Mouse (Mus musculus): ENCODE measurements at regions not wholly inside any gene's neighbourhood (a gene's known extent, or its start where the extent isn't known, plus 50 kb on each side); places are given as distances from the start of the nearest gene placed in this dataset.

- no peaks in the 10 kb centered on the region for H3K27me3 ChIP-seq (replicated peaks; ENCODE audit: control insufficient read depth, insufficient read depth, low read length)
Measured at GRCm38 (mm10) chr1:137620672-137621071, 554.8 kb downstream of the Ptprc start.

DNA sequence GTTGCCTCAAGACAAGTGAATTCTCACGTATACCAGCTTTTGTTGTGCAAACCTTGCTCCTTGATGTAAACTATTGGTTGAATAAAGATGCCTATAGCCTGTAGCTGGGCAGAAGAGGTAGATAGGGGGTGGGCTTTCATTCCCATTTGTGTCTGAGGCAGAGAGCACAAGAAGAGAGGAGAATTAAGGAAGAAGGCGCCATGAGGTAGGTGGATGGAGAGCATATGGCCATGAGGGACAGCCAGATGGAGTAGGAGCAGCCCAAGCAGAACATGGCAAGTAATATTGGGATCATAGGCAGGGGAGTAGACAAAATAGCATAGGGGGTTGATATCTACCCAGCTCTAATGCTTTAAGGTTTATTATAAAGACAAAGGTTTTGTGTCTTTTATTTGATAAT is 557.3 kb downstream of the Ptprc start:
- no peak for ATAC-seq

More at GRCm38 (mm10) chr1:137620672-137621071, 554.8 kb downstream of the Ptprc start:
- no peak for ATAC-seq
- no peaks in the 10 kb centered on the region for H3K36me3 ChIP-seq (ENCODE audit: control insufficient read depth, insufficient read depth, low read length)
- H3K4me2 ChIP-seq (ENCODE audit: low read depth, low read length): no peak overlapping the region
- no peaks in the 10 kb centered on the region for H3K9me3 ChIP-seq (ENCODE audit: control insufficient read depth, low read length)
- no peak overlapping the region for H3K4me3 ChIP-seq (ENCODE audit: low read length)
- WGBS: 72% methylated on average over 5 of the region's 5 CpGs
- no peaks in the 10 kb centered on the region for H3K4me1 ChIP-seq (ENCODE audit: control insufficient read depth, insufficient read depth, low read length)
- H3K27ac ChIP-seq (ENCODE audit: low read length): no peak overlapping the region
- no peak overlapping the region for H3K9ac ChIP-seq (ENCODE audit: low read depth, low read length)

DNA sequence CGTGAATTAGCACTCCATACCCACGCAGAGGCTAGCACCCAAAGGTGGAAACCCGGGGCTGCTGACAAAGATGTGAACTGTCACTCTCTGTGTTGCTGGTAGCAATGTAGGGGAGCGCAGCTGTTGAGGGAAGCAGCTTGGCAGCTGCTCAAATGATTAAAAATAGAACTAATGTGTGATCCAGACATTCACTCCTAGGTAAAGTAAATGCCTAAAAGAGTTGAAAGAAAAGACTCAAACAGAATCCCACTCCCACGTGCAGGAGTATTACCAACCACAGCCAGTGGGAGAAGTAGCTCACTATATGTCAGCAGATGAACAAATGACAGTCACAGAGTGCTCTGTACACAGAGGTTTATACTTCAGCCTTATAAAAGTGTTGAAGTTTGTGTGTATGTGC is 558.0 kb downstream of the Ptprc start:
- ATAC-seq: no peak
- no peaks in the 10 kb centered on the region for H3K27me3 ChIP-seq (replicated peaks; ENCODE audit: control insufficient read depth, insufficient read depth, low read length)
- H3K36me3 ChIP-seq (ENCODE audit: control insufficient read depth, insufficient read depth, low read length): no peaks in the 10 kb centered on the region
- WGBS: 68% methylated on average over 5 of the region's 5 CpGs
- H3K4me1 ChIP-seq (ENCODE audit: control insufficient read depth, insufficient read depth, low read length): no peaks in the 10 kb centered on the region
- no peak overlapping the region for H3K4me2 ChIP-seq (ENCODE audit: low read depth, low read length)
- no peaks in the 10 kb centered on the region for H3K9me3 ChIP-seq (ENCODE audit: control insufficient read depth, low read length)
- no peak overlapping the region for H3K4me3 ChIP-seq (ENCODE audit: low read length)
- H3K27ac ChIP-seq (ENCODE audit: low read length): no peak overlapping the region
- no peak overlapping the region for H3K9ac ChIP-seq (ENCODE audit: low read depth, low read length)

More for the DNA sequence above, 557.3 kb downstream of the Ptprc start:
- WGBS: 84% methylated on average over 2 of the region's 2 CpGs
- H3K9ac ChIP-seq (ENCODE audit: low read depth, low read length): no peak overlapping the region
- no peak overlapping the region for H3K4me2 ChIP-seq (ENCODE audit: low read depth, low read length)
- H3K27me3 ChIP-seq (replicated peaks; ENCODE audit: control insufficient read depth, insufficient read depth, low read length): no peaks in the 10 kb centered on the region
- no peaks in the 10 kb centered on the region for H3K4me1 ChIP-seq (ENCODE audit: control insufficient read depth, insufficient read depth, low read length)
- H3K27ac ChIP-seq (ENCODE audit: low read length): no peak overlapping the region
- no peaks in the 10 kb centered on the region for H3K9me3 ChIP-seq (ENCODE audit: control insufficient read depth, low read length)
- H3K4me3 ChIP-seq (ENCODE audit: low read length): no peak overlapping the region
- H3K36me3 ChIP-seq (ENCODE audit: control insufficient read depth, insufficient read depth, low read length): no peaks in the 10 kb centered on the region

- Histone ChIP-seq H3K27ac (ENCODE audit: low read length) (no peak overlapping the region), H3K4me2 (ENCODE audit: low read depth, low read length) (no peak overlapping the region), H3K4me1 (ENCODE audit: control insufficient read depth, insufficient read depth, low read length) (no peaks in the 10 kb centered on the region), H3K9ac (ENCODE audit: low read depth, low read length) (no peak overlapping the region), H3K27me3 (replicated peaks; ENCODE audit: control insufficient read depth, insufficient read depth, low read length) (no peaks in the 10 kb centered on the region), H3K36me3 (ENCODE audit: control insufficient read depth, insufficient read depth, low read length) (no peaks in the 10 kb centered on the region), H3K4me3 (ENCODE audit: low read length) (no peak overlapping the region), H3K9me3 (ENCODE audit: control insufficient read depth, low read length) (no peaks in the 10 kb centered on the region)
- ATAC-seq: no peak
- 91% methylated on average over 1 of the region's 1 CpGs for WGBS
Measured at GRCm38 (mm10) chr1:137606716-137607115, 568.8 kb downstream of the Ptprc start.

- H3K9ac ChIP-seq (ENCODE audit: low read depth, low read length): no peak overlapping the region
- H3K27me3 ChIP-seq (replicated peaks; ENCODE audit: control insufficient read depth, insufficient read depth, low read length): no peaks in the 10 kb centered on the region
- no peak overlapping the region for H3K4me3 ChIP-seq (ENCODE audit: low read length)
- WGBS: 61% methylated on average over 11 of the region's 11 CpGs
- H3K4me2 ChIP-seq (ENCODE audit: low read depth, low read length): no peak overlapping the region
- no peak for ATAC-seq
- H3K9me3 ChIP-seq (ENCODE audit: control insufficient read depth, low read length): no peaks in the 10 kb centered on the region
- H3K27ac ChIP-seq (ENCODE audit: low read length): no peak overlapping the region
- no peaks in the 10 kb centered on the region for H3K4me1 ChIP-seq (ENCODE audit: control insufficient read depth, insufficient read depth, low read length)
- no peaks in the 10 kb centered on the region for H3K36me3 ChIP-seq (ENCODE audit: control insufficient read depth, insufficient read depth, low read length)
Measured at GRCm38 (mm10) chr1:137605890-137606663, 569.4 kb downstream of the Ptprc start.

GRCm38 (mm10) chr1:137593732-137594131 is 581.8 kb downstream of the Ptprc start:
- no peaks in the 10 kb centered on the region for H3K27me3 ChIP-seq (replicated peaks; ENCODE audit: control insufficient read depth, insufficient read depth, low read length)
- no peak overlapping the region for H3K4me3 ChIP-seq (ENCODE audit: low read length)
- no peaks in the 10 kb centered on the region for H3K9me3 ChIP-seq (ENCODE audit: control insufficient read depth, low read length)
- no peak overlapping the region for H3K4me2 ChIP-seq (ENCODE audit: low read depth, low read length)
- H3K4me1 ChIP-seq (ENCODE audit: control insufficient read depth, insufficient read depth, low read length): no peaks in the 10 kb centered on the region
- WGBS: 89% methylated on average over 7 of the region's 7 CpGs
- no peaks in the 10 kb centered on the region for H3K36me3 ChIP-seq (ENCODE audit: control insufficient read depth, insufficient read depth, low read length)
- no peak for ATAC-seq
- H3K27ac ChIP-seq (ENCODE audit: low read length): no peak overlapping the region
- no peak overlapping the region for H3K9ac ChIP-seq (ENCODE audit: low read depth, low read length)

- no peak overlapping the region for H3K9ac ChIP-seq (ENCODE audit: low read depth, low read length)
Measured at GRCm38 (mm10) chr1:137591891-137592290, 583.6 kb downstream of the Ptprc start.

GRCm38 (mm10) chr1:137591295-137591694 is 584.2 kb downstream of the Ptprc start:
- Histone ChIP-seq H3K27me3 (replicated peaks; ENCODE audit: control insufficient read depth, insufficient read depth, low read length) (no peaks in the 10 kb centered on the region), H3K27ac (ENCODE audit: low read length) (no peak overlapping the region), H3K9ac (ENCODE audit: low read depth, low read length) (no peak overlapping the region), H3K4me3 (ENCODE audit: low read length) (no peak overlapping the region), H3K4me2 (ENCODE audit: low read depth, low read length) (no peak overlapping the region), H3K36me3 (ENCODE audit: control insufficient read depth, insufficient read depth, low read length) (no peaks in the 10 kb centered on the region), H3K9me3 (ENCODE audit: control insufficient read depth, low read length) (no peaks in the 10 kb centered on the region), H3K4me1 (ENCODE audit: control insufficient read depth, insufficient read depth, low read length) (no peaks in the 10 kb centered on the region)
- no peak for ATAC-seq
- 51% methylated on average over 3 of the region's 3 CpGs for WGBS

More at GRCm38 (mm10) chr1:137591891-137592290, 583.6 kb downstream of the Ptprc start:
- 74% methylated on average over 2 of the region's 2 CpGs for WGBS
- H3K4me3 ChIP-seq (ENCODE audit: low read length): no peak overlapping the region
- no peaks in the 10 kb centered on the region for H3K4me1 ChIP-seq (ENCODE audit: control insufficient read depth, insufficient read depth, low read length)
- H3K27me3 ChIP-seq (replicated peaks; ENCODE audit: control insufficient read depth, insufficient read depth, low read length): no peaks in the 10 kb centered on the region
- no peak for ATAC-seq
- no peaks in the 10 kb centered on the region for H3K36me3 ChIP-seq (ENCODE audit: control insufficient read depth, insufficient read depth, low read length)
- H3K27ac ChIP-seq (ENCODE audit: low read length): no peak overlapping the region
- no peaks in the 10 kb centered on the region for H3K9me3 ChIP-seq (ENCODE audit: control insufficient read depth, low read length)
- no peak overlapping the region for H3K4me2 ChIP-seq (ENCODE audit: low read depth, low read length)

DNA sequence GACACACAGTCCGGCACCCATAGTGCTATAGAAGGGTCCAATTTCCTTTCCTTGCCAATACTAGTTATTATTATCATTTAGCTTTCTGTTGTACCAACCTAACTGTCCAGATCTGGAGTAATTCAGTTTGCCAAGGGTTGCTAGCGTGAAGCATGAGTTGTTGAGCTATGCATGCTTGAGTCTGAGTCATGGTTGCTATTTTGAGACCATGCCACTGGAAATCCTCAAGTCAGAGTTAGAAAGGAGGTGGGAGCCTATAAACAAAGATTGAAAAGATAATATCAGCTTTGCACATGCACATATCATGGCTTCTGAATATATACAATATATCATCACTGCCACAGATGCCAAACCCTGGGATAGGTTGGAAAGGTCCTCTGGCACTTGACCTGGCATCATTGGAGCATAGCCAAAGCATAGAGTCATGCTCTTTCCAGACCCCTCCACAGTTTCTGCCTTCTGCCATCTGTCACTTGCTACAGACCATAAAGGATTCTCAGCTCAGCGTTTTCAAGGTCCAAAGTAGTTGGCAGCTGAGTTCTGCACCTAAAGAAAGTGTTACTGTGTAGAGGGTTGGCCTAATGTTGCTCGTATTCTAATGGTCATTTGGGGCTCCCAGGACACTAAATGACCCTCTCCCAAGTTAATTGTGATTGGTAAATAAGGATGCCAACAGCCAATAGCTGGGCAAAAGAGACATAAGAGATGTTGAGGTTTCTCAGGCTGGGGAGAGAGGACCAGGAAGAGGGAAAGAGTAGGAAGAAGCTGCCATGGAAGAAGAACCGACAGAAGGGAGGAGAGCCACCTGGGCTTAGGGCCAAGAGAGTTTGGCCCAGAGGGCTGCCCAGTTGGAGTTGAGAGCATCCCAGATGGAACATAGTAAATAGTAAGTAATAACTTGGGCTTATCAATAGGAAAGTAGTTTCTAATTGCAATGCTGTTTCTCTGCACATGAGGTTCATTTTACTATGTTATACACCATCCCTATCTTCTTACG is 586.9 kb downstream of the Ptprc start:
- Histone ChIP-seq H3K4me3 (ENCODE audit: low read length) (no peak overlapping the region), H3K27ac (ENCODE audit: low read length) (no peak overlapping the region), H3K4me2 (ENCODE audit: low read depth, low read length) (no peak overlapping the region), H3K36me3 (ENCODE audit: control insufficient read depth, insufficient read depth, low read length) (no peaks in the 10 kb centered on the region), H3K27me3 (replicated peaks; ENCODE audit: control insufficient read depth, insufficient read depth, low read length) (no peaks in the 10 kb centered on the region), H3K9me3 (ENCODE audit: control insufficient read depth, low read length) (no peaks in the 10 kb centered on the region), H3K9ac (ENCODE audit: low read depth, low read length) (no peak overlapping the region), H3K4me1 (ENCODE audit: control insufficient read depth, insufficient read depth, low read length) (no peaks in the 10 kb centered on the region)
- no peak for ATAC-seq
- 80% methylated on average over 6 of the region's 6 CpGs for WGBS
